Mouse (Mus musculus) forebrain, embryonic 11.5 days (tissue): ENCODE data around the gene Aasdhppt. TPM values are rescaled to one million over a fixed set of nuclear protein-coding genes. Genes with fewer than 3 reads are reported as not detected.
A peak's percentile ranks its signal among the peaks of the same experiment; 100 is the strongest.

Experiments used
- ATAC-seq: fragments of 200-750 bp; cut with Nextera tagmentation; replicated peaks from 2 replicates; pipeline ENCODE4 v1.8.0; 2017; ENCODE audit warnings: moderate TSS enrichment; ENCODE audit not compliant: low FRiP score
- DNase-seq: peaks from one replicate; pipeline ENCODE4 v3.0.0-alpha.2; 2017; ENCODE audit warnings: low spot score
- H3K27ac ChIP-seq: fragments of 300-500 bp; sonication (generic); 2 replicates; pipeline ENCODE4 v1.5.1; 2014; ENCODE audit warnings: low read depth, low read length
- H3K27me3 ChIP-seq: fragments of 300-500 bp; sonication (generic); 2 replicates; pipeline ENCODE4 v1.6.1; 2014; ENCODE audit warnings: mild to moderate bottlenecking, low read length, mixed read lengths; ENCODE audit not compliant: control insufficient read depth, insufficient read depth
- H3K36me3 ChIP-seq: fragments of 300-500 bp; sonication (generic); 2 replicates; pipeline ENCODE4 v1.6.1; 2014; ENCODE audit warnings: mild to moderate bottlenecking, low read length, moderate library complexity, mixed read lengths; ENCODE audit not compliant: control insufficient read depth, insufficient read depth
- H3K4me1 ChIP-seq: fragments of 300-500 bp; sonication (generic); replicated peaks from 2 replicates; pipeline ENCODE4 v1.6.1; 2014; ENCODE audit warnings: low read length, mixed read lengths; ENCODE audit not compliant: control insufficient read depth, insufficient read depth
- H3K4me2 ChIP-seq: fragments of 300-500 bp; sonication (generic); 2 replicates; pipeline ENCODE4 v1.6.1; 2014; ENCODE audit warnings: low read depth, mild to moderate bottlenecking, low read length, moderate library complexity, mixed read lengths; ENCODE audit not compliant: severe bottlenecking
- H3K4me3 ChIP-seq: fragments of 300-500 bp; sonication (generic); 2 replicates; pipeline ENCODE4 v1.5.1; 2014; ENCODE audit warnings: low read depth, low read length
- H3K9ac ChIP-seq: fragments of 300-500 bp; sonication (generic); 2 replicates; pipeline ENCODE4 v1.6.1; 2014; ENCODE audit warnings: low read length
- H3K9me3 ChIP-seq: fragments of 300-500 bp; sonication (generic); 2 replicates; pipeline ENCODE4 v1.6.1; 2016; ENCODE audit warnings: low read length, mixed read lengths; ENCODE audit not compliant: control insufficient read depth
- WGBS: fragments of 180-500 bp; shearing (Covaris S2); extraction: QIAGEN DNeasy Blood & Tissue Kit; methylation state at CpG from one replicate; pipeline ENCODE4 v1.1.7; 2014; 5-methylcytosine and 5-hydroxymethylcytosine counted together
- polyA plus RNA-seq: library from polyadenylated mRNA; unstranded; fragments of >200 nt; fragmentation: Nextera tagmentation; extraction: Ambion mirVana; gene quantifications from 2 replicates; pipeline ENCODE4 v1.2.1, GENCODE M21; 2014

Aasdhppt gene
- polyA plus RNA-seq, 1 experiment from 2014 or later = 35.7 TPM

- Histone ChIP-seq H3K27me3 (no peaks in the 10 kb centered on the region), H3K4me3 (no peak overlapping the region), H3K36me3 (no peaks in the 10 kb centered on the region; the same call in 1 of the 2 replicates), H3K9ac (no peak overlapping the region), H3K4me2 (no peak overlapping the region), H3K4me1 (no peaks in the 10 kb centered on the region; the same call in 1 of the 2 replicates), H3K9me3 (no peaks in the 10 kb centered on the region), H3K27ac (no peak overlapping the region)
- 72% methylated on average over 1 of the region's 1 CpGs for WGBS
- DNase-seq (no peak), ATAC-seq (no peak)
These were observed 4.4 kb downstream of the Aasdhppt start for GRCm38 (mm10) chr9:4304867-4305266.

GRCm38 (mm10) chr9:4300466-4300865, 8.8 kb downstream of the Aasdhppt start:
- Histone ChIP-seq H3K9ac (no peak overlapping the region), H3K27ac (no peak overlapping the region), H3K4me1 (no peaks in the 10 kb centered on the region), H3K4me3 (no peak overlapping the region), H3K27me3 (no peaks in the 10 kb centered on the region), H3K9me3 (no peaks in the 10 kb centered on the region), H3K4me2 (no peak overlapping the region), H3K36me3 (no peaks in the 10 kb centered on the region; the same call in 1 of the 2 replicates)
- 97% methylated on average over 2 of the region's 2 CpGs for WGBS
- ATAC-seq (no peak), DNase-seq (no peak)

- H3K4me2 ChIP-seq = no peak overlapping the region
- no peaks in the 10 kb centered on the region for H3K9me3 ChIP-seq
- H3K27ac ChIP-seq = no peak overlapping the region
- H3K9ac ChIP-seq = no peak overlapping the region
- 6% methylated on average over 3 of the region's 3 CpGs for WGBS
- H3K4me3 ChIP-seq = no peak overlapping the region
- no peaks in the 10 kb centered on the region for H3K36me3 ChIP-seq
- ATAC-seq (peak; percentile 53; the same call in 1 of the 2 replicates), DNase-seq (no peak)
- H3K4me1 ChIP-seq = no peaks in the 10 kb centered on the region
- no peaks in the 10 kb centered on the region for H3K27me3 ChIP-seq
These were observed 25.4 kb downstream of the Aasdhppt start for GRCm38 (mm10) chr9:4283850-4284249.

- H3K27me3 ChIP-seq = no peaks in the 10 kb centered on the region
- H3K9me3 ChIP-seq = no peaks in the 10 kb centered on the region
- DNase-seq (no peak), ATAC-seq (0 out of 2 replicates have a peak, but pooled peaks have one; percentile 15)
- no peak overlapping the region for H3K9ac ChIP-seq
- no peaks in the 10 kb centered on the region for H3K4me1 ChIP-seq
- no peak overlapping the region for H3K4me2 ChIP-seq
- H3K4me3 ChIP-seq = no peak overlapping the region
- H3K27ac ChIP-seq = no peak overlapping the region
- no peaks in the 10 kb centered on the region for H3K36me3 ChIP-seq
- WGBS = 95% methylated on average over 3 of the region's 3 CpGs
These were observed 42.4 kb downstream of the Aasdhppt start for GRCm38 (mm10) chr9:4266881-4267280.

- H3K27me3 ChIP-seq = peaks cover 2% of the 10 kb centered on the region; the same call in 1 of the 2 replicates
- H3K4me3 ChIP-seq = peak overlapping the region; percentile 14; the same call in 1 of the 2 replicates
- no peak overlapping the region for H3K9ac ChIP-seq
- H3K27ac ChIP-seq = no peak overlapping the region
- H3K4me1 ChIP-seq = no peaks in the 10 kb centered on the region
- no peaks in the 10 kb centered on the region for H3K36me3 ChIP-seq
- H3K9me3 ChIP-seq = peaks cover 7% of the 10 kb centered on the region
- H3K4me2 ChIP-seq = no peak overlapping the region
- DNase-seq (no peak), ATAC-seq (no peak)
- 63% methylated on average over 12 of the region's 12 CpGs for WGBS
These were observed 48.6 kb downstream of the Aasdhppt start for GRCm38 (mm10) chr9:4260746-4261090.

GRCm38 (mm10) chr9:4259841-4260745, 49.2 kb downstream of the Aasdhppt start:
- Histone ChIP-seq H3K4me2 (no peak overlapping the region), H3K4me1 (no peaks in the 10 kb centered on the region), H3K9ac (no peak overlapping the region), H3K36me3 (no peaks in the 10 kb centered on the region), H3K4me3 (peak overlapping the region; percentile 14), H3K27me3 (peaks cover 2% of the 10 kb centered on the region; the same call in 1 of the 2 replicates), H3K27ac (no peak overlapping the region), H3K9me3 (peaks cover 7% of the 10 kb centered on the region)
- 61% methylated on average over 64 of the region's 65 CpGs for WGBS
- DNase-seq = peak; percentile 90
- peak; percentile 79 for ATAC-seq

GRCm38 (mm10) chr9:4259074-4259473, 50.2 kb downstream of the Aasdhppt start:
- H3K9me3 ChIP-seq = peaks cover 7% of the 10 kb centered on the region
- no peak overlapping the region for H3K9ac ChIP-seq
- ATAC-seq (peak; percentile 71), DNase-seq (no peak)
- WGBS = 89% methylated on average over 10 of the region's 10 CpGs
- no peaks in the 10 kb centered on the region for H3K36me3 ChIP-seq
- no peak overlapping the region for H3K4me2 ChIP-seq
- H3K27ac ChIP-seq = no peak overlapping the region
- peaks cover 2% of the 10 kb centered on the region; the same call in 1 of the 2 replicates for H3K27me3 ChIP-seq
- no peaks in the 10 kb centered on the region for H3K4me1 ChIP-seq
- H3K4me3 ChIP-seq = no peak overlapping the region
